Comparison of ENCODE assay signal across 13 mouse cellular contexts in the genomic region with DNA sequence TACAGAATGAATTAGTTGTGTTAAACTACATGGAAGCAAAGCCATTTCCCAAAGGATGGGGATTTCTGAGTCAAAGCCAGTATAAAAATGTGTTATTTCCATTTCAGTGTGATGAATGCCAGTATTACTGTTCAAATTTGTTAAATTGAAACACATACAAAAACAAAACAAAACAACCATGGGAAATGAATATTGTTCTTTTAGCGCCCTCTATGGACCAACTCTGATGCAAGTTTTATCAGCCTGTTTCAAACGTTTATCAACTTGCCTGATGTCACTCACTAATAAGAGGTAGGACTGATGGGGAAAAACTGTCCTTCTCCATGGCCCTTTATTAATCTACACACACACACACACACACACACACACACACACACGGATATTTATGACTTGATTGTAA. TPM values are rescaled to one million over a fixed set of nuclear protein-coding genes. Genes with fewer than 3 reads are reported as not detected.
DNase-seq lines count a peak whose midpoint lies in the region; ATAC-seq and TF ChIP-seq lines count a peak whose summit lies in the region.
"Had no signal": no experiment of that assay in that cellular context is flagged by ENCODE, and none has a peak within 500 bp of the region (broad histone marks: within the 10 kb centered on the region; RNA-seq: fewer than 3 reads in every experiment).

No protein-coding gene starts in this region.

- H3K36me3 ChIP-seq in forebrain, postnatal 0 days (ENCODE audit: insufficient read depth): no peaks in the 10 kb centered on the region
- H3K36me3 ChIP-seq in forebrain, embryonic 10.5 days (replicated peaks): no peaks in the 10 kb centered on the region
- no peaks in the 10 kb centered on the region for H3K36me3 ChIP-seq in E14TG2a.4 (ENCODE audit: insufficient read depth, low read length)
- H3K36me3 ChIP-seq: lung, embryonic 15.5 days; stomach, embryonic 15.5 days had no signal

- H3K9me3 ChIP-seq in forebrain, postnatal 0 days (ENCODE audit: low read length): no peaks in the 10 kb centered on the region
- H3K9me3 ChIP-seq in forebrain, embryonic 10.5 days: no peaks in the 10 kb centered on the region
- H3K9me3 ChIP-seq in E14TG2a.4 (ENCODE audit: low read length): no peaks in the 10 kb centered on the region
- H3K9me3 ChIP-seq: lung, embryonic 15.5 days; stomach, embryonic 15.5 days had no signal

- DNase-seq in forebrain, postnatal 0 days: peak; percentile 80
- no peak for DNase-seq in forebrain, embryonic 10.5 days (ENCODE audit: extremely low spot score, low spot score)
- DNase-seq in layer of hippocampus, adult 9-10 months (ENCODE audit: low spot score): peak; percentile 31
- DNase-seq in layer of hippocampus, adult 9-11 months: no peak
- peak; percentile 76 for DNase-seq in embryo, embryonic 10.5 days (ENCODE audit: low spot score)
- DNase-seq: gastrocnemius, postnatal 25 days; kidney, postnatal 10 days had no signal

- H3K27me3 ChIP-seq in forebrain, postnatal 0 days (ENCODE audit: insufficient read depth, low read length): no peaks in the 10 kb centered on the region
- H3K27me3 ChIP-seq in forebrain, embryonic 10.5 days (ENCODE audit: poor library complexity, severe bottlenecking): peaks cover 19% of the 10 kb centered on the region; the same call in 1 of the 2 replicates
- H3K27me3 ChIP-seq in E14TG2a.4 (ENCODE audit: insufficient read depth, low read length): peaks cover 25% of the 10 kb centered on the region
- H3K27me3 ChIP-seq: lung, embryonic 15.5 days; stomach, embryonic 15.5 days had no signal

- no peak overlapping the region for H3K9ac ChIP-seq in forebrain, postnatal 0 days
- H3K9ac ChIP-seq: lung, embryonic 15.5 days; stomach, embryonic 15.5 days had no signal

- no peak overlapping the region for H3K4me3 ChIP-seq in forebrain, postnatal 0 days (ENCODE audit: low read depth, low read length)
- H3K4me3 ChIP-seq in forebrain, embryonic 10.5 days: no peak overlapping the region
- no peak overlapping the region for H3K4me3 ChIP-seq in E14TG2a.4 (replicated peaks; ENCODE audit: low read length)
- H3K4me3 ChIP-seq: lung, embryonic 15.5 days; stomach, embryonic 15.5 days had no signal

- H3K27ac ChIP-seq in forebrain, postnatal 0 days (ENCODE audit: low read depth, low read length): no peak overlapping the region
- H3K27ac ChIP-seq in forebrain, embryonic 10.5 days: no peak overlapping the region
- H3K27ac ChIP-seq: lung, embryonic 15.5 days; stomach, embryonic 15.5 days had no signal

- TF ChIP-seq CTCF in forebrain, postnatal 0 days (IDR thresholded peaks at IDR 0.05; ENCODE audit: low read depth): peak; percentile 74
- TF ChIP-seq CTCF in E14TG2a.4 (conservative IDR thresholded peaks at IDR 0.05; ENCODE audit: low read length): peak; percentile 62

- 2% methylated on average over 3 of the region's 3 CpGs for WGBS in forebrain, postnatal 0 days
- WGBS in forebrain, embryonic 10.5 days: 3% methylated on average over 3 of the region's 3 CpGs

- no peaks in the 10 kb centered on the region for H3K4me1 ChIP-seq in forebrain, postnatal 0 days (ENCODE audit: insufficient read depth)
- H3K4me1 ChIP-seq in forebrain, embryonic 10.5 days: peaks cover 12% of the 10 kb centered on the region
- H3K4me1 ChIP-seq in E14TG2a.4 (replicated peaks; ENCODE audit: low read depth, low read length): peaks cover 12% of the 10 kb centered on the region
- H3K4me1 ChIP-seq: lung, embryonic 15.5 days; stomach, embryonic 15.5 days had no signal

- H3K4me2 ChIP-seq in forebrain, postnatal 0 days (ENCODE audit: low read depth): no peak overlapping the region
- H3K4me2 ChIP-seq: lung, embryonic 15.5 days; stomach, embryonic 15.5 days had no signal

- ATAC-seq in forebrain, postnatal 0 days: no peak
- no peak for ATAC-seq in megakaryocyte, adult 5-6 weeks (ENCODE audit: poor library complexity, severe bottlenecking)
- ATAC-seq in granulocyte monocyte progenitor cell, adult 5-6 weeks (replicated peaks; ENCODE audit: poor library complexity, severe bottlenecking): no peak
- ATAC-seq: Patski had no signal

RNA-seq across cellular contexts. Expression of a gene that starts 7.8 kb away (rescaled TPM):
- total RNA-seq in forebrain, postnatal 0 days (2014; rRNA removed): 9.8 and 19.7 TPM in 2 replicates
- polyA plus RNA-seq in forebrain, postnatal 0 days (2015; fragmentation: Nextera tagmentation; extraction: Ambion mirVana): 6.6 and 7.6 TPM in 2 replicates
- not detected in 2 replicates for polyA plus RNA-seq in forebrain, embryonic 10.5 days (2016; fragmentation: Nextera tagmentation; extraction: Ambion mirVana)
- not detected in 2 replicates for total RNA-seq in megakaryocyte, adult 5-6 weeks (2015)
- total RNA-seq in megakaryocyte, adult 5-6 weeks (2017): not detected in 2 replicates
- total RNA-seq in granulocyte monocyte progenitor cell, adult 5-6 weeks (2014; fragmentation: Nextera tagmentation): not detected in 2 replicates
- not detected in 2 replicates for total RNA-seq in granulocyte monocyte progenitor cell, adult 5-6 weeks (2017)

RNA-seq across cellular contexts. Expression of a gene that starts 8.4 kb away (rescaled TPM):
- 83.8 and 102 TPM in 2 replicates for total RNA-seq in forebrain, postnatal 0 days (2014; rRNA removed)
- polyA plus RNA-seq in forebrain, postnatal 0 days (2015; fragmentation: Nextera tagmentation; extraction: Ambion mirVana): 102 and 116 TPM in 2 replicates
- 96.2 and 98.2 TPM in 2 replicates for polyA plus RNA-seq in forebrain, embryonic 10.5 days (2016; fragmentation: Nextera tagmentation; extraction: Ambion mirVana)
- 41.1 and 41.5 TPM in 2 replicates for total RNA-seq in megakaryocyte, adult 5-6 weeks (2015)
- total RNA-seq in megakaryocyte, adult 5-6 weeks (2017): 25.2 and 30.4 TPM in 2 replicates
- total RNA-seq in granulocyte monocyte progenitor cell, adult 5-6 weeks (2014; fragmentation: Nextera tagmentation): 122 and 132 TPM in 2 replicates
- 88.9 and 90.9 TPM in 2 replicates for total RNA-seq in granulocyte monocyte progenitor cell, adult 5-6 weeks (2017)

Comparison
In these comparisons a context has a peak if more than half of its experiments do, and no peak if none do; other contexts are left out.
1. DNase-seq: peak in forebrain, postnatal 0 days (single experiment), layer of hippocampus, adult 9-10 months (single experiment) and embryo, embryonic 10.5 days (single experiment); none in forebrain, embryonic 10.5 days (single experiment) and layer of hippocampus, adult 9-11 months (single experiment).
2. RNA of a gene that starts 7.8 kb away (total RNA-seq): 9.8 to 19.7 TPM in forebrain, postnatal 0 days; not detected in megakaryocyte, adult 5-6 weeks and not detected in granulocyte monocyte progenitor cell, adult 5-6 weeks; every median in the first group is over 10 times any median in the second.